Mouse (Mus musculus) stomach, embryonic 16.5 days (tissue): Measurements from ENCODE around the gene Inafm1. TPM values are rescaled to one million over a fixed set of nuclear protein-coding genes. Genes with fewer than 3 reads are reported as not detected.
A peak's percentile ranks its signal among the peaks of the same experiment; 100 is the strongest.

Experiments
- ATAC-seq: fragments of 200-750 bp; cut with Nextera tagmentation; 2 replicates; pipeline ENCODE4 v1.8.0; 2017; ENCODE audit warnings: moderate number of reproducible peaks, moderate TSS enrichment; ENCODE audit not compliant: insufficient read depth, low FRiP score
- H3K27ac ChIP-seq: fragments of 300-500 bp; sonication (generic); 2 replicates; pipeline ENCODE4 v1.5.1; 2014; ENCODE audit warnings: low read length
- H3K27me3 ChIP-seq: fragments of 300-500 bp; sonication (generic); 2 replicates; pipeline ENCODE4 v1.6.1; 2014; ENCODE audit warnings: low read length, control low read depth, mixed read lengths; ENCODE audit not compliant: control insufficient read depth, insufficient read depth
- H3K36me3 ChIP-seq: fragments of 300-500 bp; sonication (generic); 2 replicates; pipeline ENCODE4 v1.6.1; 2014; ENCODE audit warnings: low read length; ENCODE audit not compliant: control insufficient read depth, insufficient read depth
- H3K4me1 ChIP-seq: fragments of 300-500 bp; sonication (generic); 2 replicates; pipeline ENCODE4 v1.6.1; 2014; ENCODE audit warnings: low read length, control low read depth, mixed read lengths; ENCODE audit not compliant: control insufficient read depth, insufficient read depth
- H3K4me2 ChIP-seq: fragments of 300-500 bp; sonication (generic); 2 replicates; pipeline ENCODE4 v1.6.1; 2014; ENCODE audit warnings: low read depth, low read length, mixed read lengths
- H3K4me3 ChIP-seq: fragments of 300-500 bp; sonication (generic); replicated peaks from 2 replicates; pipeline ENCODE4 v1.5.1; 2014; ENCODE audit warnings: mild to moderate bottlenecking, low read length
- H3K9ac ChIP-seq: fragments of 300-500 bp; sonication (generic); 2 replicates; pipeline ENCODE4 v1.6.1; 2014; ENCODE audit warnings: low read length
- H3K9me3 ChIP-seq: fragments of 300-500 bp; sonication (generic); replicated peaks from 2 replicates; pipeline ENCODE4 v1.6.1; 2016; ENCODE audit warnings: low read length, control low read depth; ENCODE audit not compliant: control insufficient read depth
- WGBS: fragments of 180-500 bp; shearing (Covaris S2); extraction: QIAGEN DNeasy Blood & Tissue Kit; methylation state at CpG from one replicate; pipeline ENCODE4 v1.1.7; 2014; 5-methylcytosine and 5-hydroxymethylcytosine counted together
- polyA plus RNA-seq: library from polyadenylated mRNA; unstranded; fragments of >200 nt; fragmentation: Nextera tagmentation; extraction: Ambion mirVana; gene quantifications from 2 replicates; pipeline ENCODE4 v1.2.1, GENCODE M21; 2015

Gene Inafm1
- polyA plus RNA-seq, result 11.8 and 12.8 TPM in 2 replicates

DNA sequence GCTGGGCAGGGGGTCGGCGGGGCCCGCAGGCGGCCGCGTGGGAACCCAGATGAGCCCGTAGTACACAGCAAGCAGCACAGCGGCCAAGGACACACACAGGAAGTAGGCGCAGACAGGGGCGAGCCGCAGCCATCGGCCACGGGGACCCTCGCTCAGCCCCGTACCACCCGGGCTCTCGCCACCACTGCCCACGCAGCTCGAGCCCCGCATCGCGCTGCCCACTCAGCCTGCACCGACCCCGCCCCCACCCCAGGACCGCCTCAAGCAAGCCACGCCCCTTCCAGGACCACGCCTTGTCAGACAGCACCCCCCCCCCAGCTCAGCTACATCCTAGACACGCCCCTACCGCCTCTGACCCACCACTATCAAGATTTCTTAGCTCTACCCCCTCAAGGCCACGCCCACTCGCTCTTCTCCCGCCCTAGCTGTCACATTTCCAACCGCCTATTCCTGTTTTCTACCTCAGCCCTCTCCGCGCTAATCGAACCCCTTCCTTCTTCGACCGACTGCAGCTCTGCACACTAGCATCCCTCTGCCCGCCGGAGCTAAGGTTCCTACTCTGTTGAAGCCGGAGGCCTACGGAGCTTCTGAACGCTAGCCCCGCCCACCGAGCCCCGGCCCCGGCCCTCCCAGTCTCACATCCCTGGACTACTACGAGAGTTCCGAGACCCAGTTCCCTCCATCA, at the start of gene Inafm1:
Gene Inafm1, minus strand, starts transcription at position 537 of the 685 bp plus-strand sequence.
- H3K4me3 ChIP-seq, result peak within 1 kb of the TSS; percentile 76
- H3K36me3 ChIP-seq, result peaks cover 14% of the 10 kb centered on the region; the same call in 1 of the 2 replicates
- H3K9me3 ChIP-seq, result no peaks in the 10 kb centered on the region
- peak within 1 kb of the TSS; percentile 99 for H3K27ac ChIP-seq
- peak; percentile 87 for ATAC-seq
- H3K4me2 ChIP-seq, result peak within 1 kb of the TSS; percentile 94
- peaks cover 36% of the 10 kb centered on the region for H3K4me1 ChIP-seq
- H3K9ac ChIP-seq, result peak within 1 kb of the TSS; percentile 87
- WGBS, result under 1% methylated on average over 49 of the region's 49 CpGs
- no peaks in the 10 kb centered on the region for H3K27me3 ChIP-seq

- Histone ChIP-seq H3K27ac (no peak overlapping the region), H3K9ac (no peak overlapping the region), H3K9me3 (no peaks in the 10 kb centered on the region), H3K36me3 (no peaks in the 10 kb centered on the region), H3K4me3 (no peak overlapping the region), H3K4me2 (no peak overlapping the region), H3K4me1 (no peaks in the 10 kb centered on the region), H3K27me3 (no peaks in the 10 kb centered on the region)
- WGBS, result 88% methylated on average over 6 of the region's 6 CpGs
- ATAC-seq, result no peak
These were observed 47.1 kb upstream of the Inafm1 start for GRCm38 (mm10) chr7:16320479-16320878.

DNA sequence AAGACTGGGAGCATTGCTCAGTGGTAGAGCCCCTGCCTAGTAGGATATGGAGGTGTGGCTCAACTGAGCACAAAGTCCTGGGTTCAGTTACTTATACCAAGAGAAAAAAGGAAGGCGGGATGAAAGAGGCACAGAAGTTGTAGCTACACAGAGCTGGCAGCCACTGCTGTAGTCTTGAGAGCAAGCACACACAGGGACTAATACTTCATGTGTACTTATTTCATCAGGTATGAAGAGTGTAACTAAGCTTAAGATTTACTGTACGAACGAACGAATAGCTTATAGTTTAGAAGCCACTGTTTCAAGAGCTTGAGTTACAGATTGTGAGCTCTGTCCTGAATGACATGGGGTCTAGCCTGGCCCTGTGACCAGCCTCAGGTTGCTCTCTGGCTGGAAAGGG, 45.8 kb upstream of the Inafm1 start:
- 90% methylated on average over 4 of the region's 4 CpGs for WGBS
- H3K9ac ChIP-seq, result no peak overlapping the region
- no peak for ATAC-seq

GRCm38 (mm10) chr7:16317094-16317493, 43.7 kb upstream of the Inafm1 start:
- WGBS, result 81% methylated on average over 14 of the region's 14 CpGs
- Histone ChIP-seq H3K9ac (no peak overlapping the region), H3K4me2 (no peak overlapping the region)

More for the DNA sequence above, 45.8 kb upstream of the Inafm1 start:
- Histone ChIP-seq H3K4me2 (no peak overlapping the region), H3K36me3 (no peaks in the 10 kb centered on the region), H3K4me3 (no peak overlapping the region), H3K4me1 (peaks cover 3% of the 10 kb centered on the region; the same call in 1 of the 2 replicates), H3K27me3 (no peaks in the 10 kb centered on the region), H3K9me3 (no peaks in the 10 kb centered on the region), H3K27ac (no peak overlapping the region)

DNA sequence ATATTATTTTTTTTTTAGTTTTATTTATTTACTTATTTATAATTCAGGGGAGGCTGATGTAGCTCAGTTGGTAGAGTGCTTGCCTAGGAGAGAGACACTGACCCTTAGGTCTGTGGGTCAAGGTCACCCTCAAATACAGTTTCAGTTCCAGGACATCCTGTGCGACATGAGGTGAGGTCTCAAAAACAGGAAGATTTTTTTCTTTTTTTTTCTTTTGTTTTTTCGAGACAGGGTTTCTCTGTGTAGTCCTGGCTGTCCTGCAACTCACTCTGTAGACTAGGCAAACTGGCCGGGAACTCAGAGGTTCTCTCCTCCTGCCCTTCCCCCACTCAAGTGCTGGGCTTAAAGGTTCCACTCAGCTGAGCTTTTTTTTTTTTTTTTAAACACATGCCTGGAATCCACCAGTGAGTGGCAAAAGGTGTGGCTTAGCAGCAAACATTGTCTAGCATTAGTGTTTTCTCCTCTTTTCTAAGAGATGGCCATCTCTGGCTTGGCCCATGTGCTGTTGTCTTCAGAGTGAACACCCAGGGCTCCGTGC, 41.9 kb upstream of the Inafm1 start:
- no peaks in the 10 kb centered on the region for H3K36me3 ChIP-seq
- ATAC-seq, result no peak
- no peak overlapping the region for H3K9ac ChIP-seq
- no peaks in the 10 kb centered on the region for H3K9me3 ChIP-seq
- H3K4me2 ChIP-seq, result no peak overlapping the region
- no peak overlapping the region for H3K27ac ChIP-seq
- no peaks in the 10 kb centered on the region for H3K27me3 ChIP-seq
- WGBS, result 49% methylated on average over 4 of the region's 4 CpGs
- H3K4me3 ChIP-seq, result no peak overlapping the region
- peaks cover 23% of the 10 kb centered on the region for H3K4me1 ChIP-seq

More at GRCm38 (mm10) chr7:16317094-16317493, 43.7 kb upstream of the Inafm1 start:
- ATAC-seq, result no peak
- H3K9me3 ChIP-seq, result no peaks in the 10 kb centered on the region
- H3K27me3 ChIP-seq, result no peaks in the 10 kb centered on the region
- peaks cover 14% of the 10 kb centered on the region for H3K4me1 ChIP-seq
- H3K36me3 ChIP-seq, result no peaks in the 10 kb centered on the region
- no peak overlapping the region for H3K4me3 ChIP-seq
- no peak overlapping the region for H3K27ac ChIP-seq

DNA sequence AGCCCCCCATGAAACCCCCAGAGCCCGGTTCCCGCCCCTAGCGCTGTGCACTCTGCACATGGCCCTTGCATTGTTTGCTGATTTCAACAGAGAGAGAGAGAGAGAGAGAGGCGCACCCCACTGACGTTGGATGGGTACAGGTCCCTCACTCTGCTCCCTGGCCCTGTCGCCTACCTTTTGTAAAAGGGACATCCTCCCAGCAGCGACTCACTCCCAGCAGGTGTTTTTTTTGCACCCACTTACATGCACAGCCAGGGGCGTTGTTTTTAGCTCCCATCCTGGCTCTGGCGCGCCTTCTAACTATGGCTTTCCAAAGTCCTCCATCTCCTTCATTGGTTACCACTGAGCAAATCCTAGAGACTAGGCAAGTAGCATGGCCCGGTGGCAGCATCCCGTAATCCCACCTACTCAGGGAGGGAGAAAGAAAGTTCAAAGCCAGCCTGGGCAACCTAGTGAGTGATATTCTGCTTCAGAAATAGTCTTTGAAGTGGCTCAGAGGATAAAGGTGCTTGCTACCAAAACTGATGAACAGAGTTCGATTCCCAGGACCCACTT, 40.9 kb upstream of the Inafm1 start:
- peak overlapping the region; percentile 78 for H3K4me3 ChIP-seq
- H3K27ac ChIP-seq, result peak overlapping the region; percentile 99
- H3K9me3 ChIP-seq, result no peaks in the 10 kb centered on the region
- peak overlapping the region; percentile 100 for H3K4me2 ChIP-seq
- peaks cover 28% of the 10 kb centered on the region for H3K4me1 ChIP-seq
- ATAC-seq, result no peak
- no peaks in the 10 kb centered on the region for H3K36me3 ChIP-seq
- 13% methylated on average over 13 of the region's 13 CpGs for WGBS
- no peaks in the 10 kb centered on the region for H3K27me3 ChIP-seq
- peak overlapping the region; percentile 95 for H3K9ac ChIP-seq

GRCm38 (mm10) chr7:16313481-16314220, 40.2 kb upstream of the Inafm1 start:
- Histone ChIP-seq H3K9me3 (no peaks in the 10 kb centered on the region), H3K4me1 (peaks cover 35% of the 10 kb centered on the region), H3K4me3 (peak overlapping the region; percentile 78), H3K36me3 (no peaks in the 10 kb centered on the region), H3K4me2 (peak overlapping the region; percentile 100), H3K27ac (peak overlapping the region; percentile 99), H3K27me3 (no peaks in the 10 kb centered on the region), H3K9ac (peak overlapping the region; percentile 95)
- ATAC-seq, result peak; percentile 78
- WGBS, result under 1% methylated on average over 48 of the region's 66 CpGs

- H3K9ac ChIP-seq, result peak overlapping the region; percentile 95
- peaks cover 37% of the 10 kb centered on the region for H3K4me1 ChIP-seq
- peak overlapping the region; percentile 99 for H3K27ac ChIP-seq
- H3K36me3 ChIP-seq, result no peaks in the 10 kb centered on the region
- H3K9me3 ChIP-seq, result no peaks in the 10 kb centered on the region
- peak; percentile 34; the same call in 1 of the 2 replicates for ATAC-seq
- H3K4me2 ChIP-seq, result peak overlapping the region; percentile 100
- no peaks in the 10 kb centered on the region for H3K27me3 ChIP-seq
- peak overlapping the region; percentile 78 for H3K4me3 ChIP-seq
- WGBS, result 2% methylated on average over 12 of the region's 12 CpGs
These were observed 39.4 kb upstream of the Inafm1 start for GRCm38 (mm10) chr7:16312672-16313311.
